Mouse (Mus musculus): ENCODE results near the gene Tmem54. TPM values are rescaled to one million over a fixed set of nuclear protein-coding genes. Genes with fewer than 3 reads are reported as not detected.

The Tmem54 gene
- polyA plus RNA-seq, 1 experiment from 2014 or later, result not detected

DNA sequence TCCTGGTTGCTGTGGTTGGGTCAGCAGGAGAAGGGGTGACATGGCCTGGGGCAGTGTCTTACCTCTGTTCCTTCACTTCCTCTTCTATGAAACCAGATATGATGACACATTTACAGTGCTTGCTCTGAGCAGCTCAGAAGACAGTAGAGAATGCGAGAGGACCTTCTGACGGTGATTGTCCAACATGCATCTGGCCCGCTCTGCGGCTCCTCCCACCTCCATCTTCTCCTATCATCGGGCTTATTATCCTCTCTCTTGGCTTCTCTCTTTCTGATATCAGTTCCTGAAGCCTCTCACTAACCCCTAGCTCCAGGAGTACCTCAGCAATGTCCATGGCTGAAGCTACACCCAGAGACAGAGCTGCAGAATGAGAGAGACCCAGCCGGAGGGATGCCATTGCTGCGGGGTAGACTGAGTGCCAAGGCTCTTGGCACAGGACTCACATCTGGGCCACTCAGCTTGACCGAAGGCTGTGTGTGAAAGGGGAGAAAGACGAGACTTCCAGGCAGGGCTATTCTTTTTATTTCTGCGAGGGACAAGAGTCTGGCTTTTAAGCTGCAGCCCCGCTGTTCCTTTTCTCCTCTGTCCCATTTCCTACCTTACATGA is 37.2 kb downstream of the Tmem54 start:
- Histone ChIP-seq H3K27ac (ENCODE audit: low read length) (no peak overlapping the region), H3K9ac (replicated peaks; ENCODE audit: low read depth, low read length) (no peak overlapping the region), H3K36me3 (ENCODE audit: control insufficient read depth, insufficient read depth) (no peaks in the 10 kb centered on the region), H3K4me1 (replicated peaks; ENCODE audit: control insufficient read depth, insufficient read depth, low read length) (peaks cover 25% of the 10 kb centered on the region), H3K9me3 (ENCODE audit: control insufficient read depth, low read length) (no peaks in the 10 kb centered on the region), H3K27me3 (replicated peaks; ENCODE audit: control insufficient read depth, insufficient read depth, low read length) (no peaks in the 10 kb centered on the region), H3K4me3 (replicated peaks; ENCODE audit: low read length) (no peak overlapping the region), H3K4me2 (ENCODE audit: low read length) (no peak overlapping the region)
- no peak for ATAC-seq
- 79% methylated on average over 11 of the region's 11 CpGs for WGBS

DNA sequence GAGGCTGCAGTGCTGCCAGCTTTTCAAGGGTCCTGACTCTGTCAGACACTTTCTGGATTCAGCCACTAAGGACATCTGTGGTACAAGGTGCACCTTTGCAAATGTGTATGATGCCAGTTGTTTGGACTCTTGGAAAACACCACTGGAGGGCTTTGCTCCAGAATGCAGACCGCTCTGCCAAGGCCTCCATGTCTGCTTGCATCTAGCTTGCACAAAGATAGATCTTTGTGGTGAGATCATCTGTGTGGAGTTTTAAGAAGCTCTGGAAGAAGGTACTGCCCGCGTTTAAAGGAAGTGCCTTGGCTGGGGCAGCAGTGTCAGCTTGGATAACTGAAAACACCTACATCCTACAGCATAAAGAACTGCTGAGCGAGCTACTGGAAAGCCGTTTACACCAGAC is 38.2 kb downstream of the Tmem54 start:
- Histone ChIP-seq H3K9ac (replicated peaks; ENCODE audit: low read depth, low read length) (no peak overlapping the region), H3K4me2 (ENCODE audit: low read length) (no peak overlapping the region), H3K4me3 (replicated peaks; ENCODE audit: low read length) (no peak overlapping the region), H3K27ac (ENCODE audit: low read length) (no peak overlapping the region), H3K27me3 (replicated peaks; ENCODE audit: control insufficient read depth, insufficient read depth, low read length) (no peaks in the 10 kb centered on the region), H3K36me3 (ENCODE audit: control insufficient read depth, insufficient read depth) (no peaks in the 10 kb centered on the region), H3K4me1 (replicated peaks; ENCODE audit: control insufficient read depth, insufficient read depth, low read length) (peaks cover 34% of the 10 kb centered on the region), H3K9me3 (ENCODE audit: control insufficient read depth, low read length) (no peaks in the 10 kb centered on the region)
- 85% methylated on average over 5 of the region's 5 CpGs for WGBS
- no peak for ATAC-seq

DNA sequence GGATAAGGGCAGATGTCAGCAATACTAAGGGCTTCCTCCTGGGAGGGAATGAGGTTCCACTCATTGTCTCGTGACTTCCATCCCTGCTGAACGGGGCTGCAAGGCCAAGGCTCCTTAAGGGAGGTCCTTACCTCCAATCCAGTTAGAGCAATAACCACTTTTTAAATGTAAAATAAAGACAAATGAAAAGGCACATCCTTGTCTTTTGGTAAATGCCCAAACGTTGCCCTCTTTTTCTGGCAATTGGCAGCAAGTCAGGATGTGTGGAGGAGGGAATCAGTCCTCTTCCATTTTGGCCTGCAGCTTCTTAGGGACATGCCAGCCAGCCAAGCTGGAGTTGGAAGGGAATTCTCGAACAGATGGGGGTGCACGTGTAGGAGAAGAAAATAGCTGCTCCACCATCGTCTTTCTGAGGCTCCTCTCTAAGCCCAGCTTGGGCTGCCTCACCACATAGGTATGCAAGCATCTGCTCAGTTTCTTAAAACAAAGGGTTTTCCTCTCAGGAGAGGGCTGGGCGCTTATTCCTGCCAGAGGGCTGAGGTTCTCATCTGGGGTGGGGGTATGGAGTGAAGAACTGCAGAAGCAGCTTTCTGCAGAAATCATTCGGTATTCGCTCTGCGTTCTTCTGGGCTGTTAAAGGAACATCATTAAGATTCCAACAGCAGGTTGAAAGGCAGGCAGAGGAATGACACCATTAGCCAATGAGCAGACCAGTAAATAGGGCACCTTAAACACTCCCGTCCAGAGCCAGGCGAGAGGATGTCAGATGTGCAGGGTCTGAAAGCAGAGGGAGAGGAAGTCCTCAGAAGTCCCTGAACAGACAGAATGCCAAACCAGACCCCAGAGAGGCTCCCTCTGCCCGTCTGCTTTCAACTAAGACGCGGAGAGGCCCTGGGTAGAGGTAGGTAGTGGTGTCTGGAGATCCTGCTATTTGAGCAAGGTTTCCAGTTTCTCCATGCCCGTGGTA is 39.3 kb downstream of the Tmem54 start:
- Histone ChIP-seq H3K9me3 (ENCODE audit: control insufficient read depth, low read length) (no peaks in the 10 kb centered on the region), H3K9ac (replicated peaks; ENCODE audit: low read depth, low read length) (no peak overlapping the region), H3K27ac (ENCODE audit: low read length) (peak overlapping the region; percentile 72), H3K4me2 (ENCODE audit: low read length) (no peak overlapping the region), H3K36me3 (ENCODE audit: control insufficient read depth, insufficient read depth) (no peaks in the 10 kb centered on the region), H3K4me1 (replicated peaks; ENCODE audit: control insufficient read depth, insufficient read depth, low read length) (peaks cover 35% of the 10 kb centered on the region), H3K4me3 (replicated peaks; ENCODE audit: low read length) (no peak overlapping the region), H3K27me3 (replicated peaks; ENCODE audit: control insufficient read depth, insufficient read depth, low read length) (no peaks in the 10 kb centered on the region)
- ATAC-seq, result peak; percentile 82
- 29% methylated on average over 16 of the region's 16 CpGs for WGBS

DNA sequence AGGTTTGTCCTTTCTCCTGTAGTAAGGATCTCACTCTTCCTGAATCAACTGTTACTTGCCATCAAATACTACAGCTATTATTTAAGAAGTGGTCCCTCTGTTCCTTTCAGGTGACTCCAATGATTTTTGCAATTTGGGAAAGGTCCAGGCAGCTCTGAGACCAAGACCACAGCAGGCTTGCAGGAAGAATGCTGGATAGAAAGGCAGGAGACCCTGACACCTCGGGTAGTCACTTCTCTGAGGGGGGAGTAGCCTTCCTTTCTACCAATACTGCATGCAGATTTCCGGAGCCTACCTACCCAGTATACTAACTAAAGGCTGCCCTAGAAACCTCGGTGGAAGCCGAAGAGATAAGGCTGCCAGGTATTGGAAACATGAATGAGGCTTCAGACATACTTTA is 40.1 kb downstream of the Tmem54 start:
- Histone ChIP-seq H3K4me1 (replicated peaks; ENCODE audit: control insufficient read depth, insufficient read depth, low read length) (peaks cover 35% of the 10 kb centered on the region), H3K9ac (replicated peaks; ENCODE audit: low read depth, low read length) (no peak overlapping the region), H3K27me3 (replicated peaks; ENCODE audit: control insufficient read depth, insufficient read depth, low read length) (no peaks in the 10 kb centered on the region), H3K4me3 (replicated peaks; ENCODE audit: low read length) (no peak overlapping the region), H3K9me3 (ENCODE audit: control insufficient read depth, low read length) (no peaks in the 10 kb centered on the region), H3K27ac (ENCODE audit: low read length) (peak overlapping the region; percentile 13; the same call in 1 of the 2 replicates), H3K36me3 (ENCODE audit: control insufficient read depth, insufficient read depth) (no peaks in the 10 kb centered on the region), H3K4me2 (ENCODE audit: low read length) (no peak overlapping the region)
- ATAC-seq, result no peak
- WGBS, result 72% methylated on average over 4 of the region's 4 CpGs

DNA sequence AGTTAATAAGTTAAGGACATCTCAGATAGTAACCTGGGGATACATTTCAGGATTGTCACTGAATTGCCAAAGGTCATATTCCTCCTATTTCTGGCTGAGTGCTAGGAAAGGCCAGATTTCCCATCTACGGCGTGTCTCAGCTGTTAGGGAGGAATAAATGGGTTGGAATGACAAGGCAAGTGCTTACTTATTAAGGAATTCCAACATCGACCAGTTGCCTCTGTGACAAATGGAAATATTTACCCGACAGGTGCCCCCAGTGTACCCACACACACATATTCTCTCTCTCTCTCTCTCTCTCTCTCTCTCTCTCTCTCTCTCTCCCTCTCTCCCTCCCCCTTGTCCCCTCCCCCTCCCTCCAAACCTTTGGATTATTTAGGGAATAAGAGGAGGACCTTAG is 40.6 kb downstream of the Tmem54 start:
- no peak for ATAC-seq
- Histone ChIP-seq H3K4me1 (replicated peaks; ENCODE audit: control insufficient read depth, insufficient read depth, low read length) (peaks cover 35% of the 10 kb centered on the region), H3K9ac (replicated peaks; ENCODE audit: low read depth, low read length) (no peak overlapping the region), H3K9me3 (ENCODE audit: control insufficient read depth, low read length) (no peaks in the 10 kb centered on the region), H3K4me3 (replicated peaks; ENCODE audit: low read length) (no peak overlapping the region), H3K27ac (ENCODE audit: low read length) (no peak overlapping the region), H3K36me3 (ENCODE audit: control insufficient read depth, insufficient read depth) (no peaks in the 10 kb centered on the region), H3K27me3 (replicated peaks; ENCODE audit: control insufficient read depth, insufficient read depth, low read length) (no peaks in the 10 kb centered on the region), H3K4me2 (ENCODE audit: low read length) (no peak overlapping the region)
- 71% methylated on average over 4 of the region's 4 CpGs for WGBS

DNA sequence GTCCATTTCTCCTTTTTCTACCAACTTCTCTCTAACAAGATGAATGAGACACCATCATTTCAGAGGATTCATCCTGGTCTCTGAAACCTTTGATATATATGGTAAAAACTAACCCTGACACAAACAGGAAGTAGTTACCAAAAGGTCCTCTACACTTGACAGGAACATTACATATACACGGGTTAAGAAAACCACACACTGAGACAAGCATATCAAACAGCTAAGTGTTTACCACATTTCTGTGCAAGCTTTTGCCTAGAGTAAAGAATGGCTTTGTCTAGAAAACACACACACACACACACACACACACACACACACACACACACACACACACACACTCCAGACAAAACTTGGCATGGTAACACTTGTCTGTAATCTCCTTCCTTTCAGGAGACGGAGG is 41.0 kb downstream of the Tmem54 start:
- no peak overlapping the region for H3K4me3 ChIP-seq (replicated peaks; ENCODE audit: low read length)
- 54% methylated on average over 2 of the region's 2 CpGs for WGBS
- H3K27ac ChIP-seq (ENCODE audit: low read length), result no peak overlapping the region
- H3K36me3 ChIP-seq (ENCODE audit: control insufficient read depth, insufficient read depth), result no peaks in the 10 kb centered on the region
- H3K4me1 ChIP-seq (replicated peaks; ENCODE audit: control insufficient read depth, insufficient read depth, low read length), result peaks cover 35% of the 10 kb centered on the region
- no peaks in the 10 kb centered on the region for H3K9me3 ChIP-seq (ENCODE audit: control insufficient read depth, low read length)
- no peak overlapping the region for H3K4me2 ChIP-seq (ENCODE audit: low read length)
- no peak for ATAC-seq
- no peak overlapping the region for H3K9ac ChIP-seq (replicated peaks; ENCODE audit: low read depth, low read length)
- H3K27me3 ChIP-seq (replicated peaks; ENCODE audit: control insufficient read depth, insufficient read depth, low read length), result no peaks in the 10 kb centered on the region

DNA sequence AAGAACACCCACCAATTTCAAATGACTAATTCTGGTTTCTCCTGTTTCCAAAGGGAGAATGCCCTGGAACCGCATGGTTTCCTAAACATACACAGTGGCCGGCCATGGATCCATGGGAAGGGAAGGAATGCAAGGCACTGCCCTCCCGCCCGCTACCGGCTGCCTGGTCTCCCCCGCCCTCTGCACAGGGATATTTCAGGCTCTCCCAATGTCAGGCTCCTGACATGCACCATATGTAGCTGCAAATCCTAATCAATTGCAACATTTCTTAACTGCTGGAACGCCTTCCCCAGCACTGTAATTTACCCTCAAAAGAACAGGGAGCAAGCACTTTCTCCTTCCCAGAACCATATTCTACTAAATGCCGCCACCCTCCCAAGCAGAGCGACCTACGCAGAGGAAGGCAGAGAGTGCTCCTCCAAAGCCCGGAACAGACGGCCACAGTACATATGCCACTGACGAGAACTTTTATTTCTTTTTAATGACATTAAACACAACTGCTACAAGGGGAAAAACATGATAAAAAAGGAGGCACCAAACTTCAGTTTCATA is 42.3 kb downstream of the Tmem54 start:
- Histone ChIP-seq H3K27me3 (replicated peaks; ENCODE audit: control insufficient read depth, insufficient read depth, low read length) (no peaks in the 10 kb centered on the region), H3K4me2 (ENCODE audit: low read length) (no peak overlapping the region), H3K4me1 (replicated peaks; ENCODE audit: control insufficient read depth, insufficient read depth, low read length) (peaks cover 28% of the 10 kb centered on the region), H3K4me3 (replicated peaks; ENCODE audit: low read length) (no peak overlapping the region), H3K9me3 (ENCODE audit: control insufficient read depth, low read length) (no peaks in the 10 kb centered on the region), H3K36me3 (ENCODE audit: control insufficient read depth, insufficient read depth) (no peaks in the 10 kb centered on the region), H3K27ac (ENCODE audit: low read length) (no peak overlapping the region), H3K9ac (replicated peaks; ENCODE audit: low read depth, low read length) (no peak overlapping the region)
- WGBS, result 86% methylated on average over 13 of the region's 13 CpGs
- no peak for ATAC-seq

DNA sequence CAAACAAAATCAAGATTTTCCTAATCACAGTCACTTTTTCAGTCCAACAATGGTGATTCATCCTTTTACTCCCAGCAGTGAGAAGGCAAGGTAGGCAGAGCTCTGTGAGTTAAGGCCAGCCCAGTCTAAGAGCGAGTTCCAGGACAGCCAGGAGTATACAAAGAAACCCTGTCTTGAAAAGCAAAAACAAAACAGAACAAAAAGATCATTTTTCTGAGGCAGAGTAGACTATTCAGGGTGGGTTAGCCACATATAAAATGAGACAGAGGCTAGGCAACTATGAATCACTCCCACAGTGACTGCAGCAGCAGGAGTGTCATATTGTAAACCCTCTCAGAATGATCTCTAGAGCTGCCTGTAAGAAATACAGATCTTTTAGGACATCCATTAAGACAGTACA is 44.0 kb downstream of the Tmem54 start:
- no peaks in the 10 kb centered on the region for H3K27me3 ChIP-seq (replicated peaks; ENCODE audit: control insufficient read depth, insufficient read depth, low read length)
- H3K9me3 ChIP-seq (ENCODE audit: control insufficient read depth, low read length), result no peaks in the 10 kb centered on the region
- peaks cover 23% of the 10 kb centered on the region for H3K4me1 ChIP-seq (replicated peaks; ENCODE audit: control insufficient read depth, insufficient read depth, low read length)
- H3K4me2 ChIP-seq (ENCODE audit: low read length), result no peak overlapping the region
- 59% methylated on average over 1 of the region's 1 CpGs for WGBS
- H3K4me3 ChIP-seq (replicated peaks; ENCODE audit: low read length), result no peak overlapping the region
- H3K36me3 ChIP-seq (ENCODE audit: control insufficient read depth, insufficient read depth), result no peaks in the 10 kb centered on the region
- no peak overlapping the region for H3K9ac ChIP-seq (replicated peaks; ENCODE audit: low read depth, low read length)
- ATAC-seq, result no peak
- no peak overlapping the region for H3K27ac ChIP-seq (ENCODE audit: low read length)

DNA sequence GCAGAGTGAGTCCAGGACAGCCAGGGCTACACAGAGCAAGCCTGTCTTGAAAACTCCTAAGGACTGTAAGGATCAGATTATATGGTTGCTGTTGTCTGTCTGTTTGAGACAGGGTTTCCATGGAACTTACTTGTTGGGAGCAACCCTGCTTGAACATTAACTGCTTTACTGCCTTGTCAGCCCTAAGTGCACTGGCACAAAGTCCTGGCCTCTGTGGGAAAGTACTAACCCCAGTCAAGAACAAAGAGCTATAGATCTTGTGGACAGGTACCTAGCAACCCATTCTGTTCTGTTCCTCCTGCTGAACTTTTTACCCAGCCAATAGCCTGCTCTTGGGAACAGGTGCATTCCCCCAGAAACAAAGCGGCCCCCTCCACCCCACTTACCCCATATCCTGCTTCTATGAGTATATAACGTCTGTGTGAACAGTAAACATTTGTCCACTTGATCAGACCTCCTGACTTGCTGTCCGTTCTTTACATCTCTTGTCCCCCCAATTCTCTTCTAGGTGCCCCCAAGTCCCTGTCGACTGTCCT is 46.0 kb downstream of the Tmem54 start:
- ATAC-seq, result no peak
- Histone ChIP-seq H3K4me1 (replicated peaks; ENCODE audit: control insufficient read depth, insufficient read depth, low read length) (peaks cover 11% of the 10 kb centered on the region), H3K9me3 (ENCODE audit: control insufficient read depth, low read length) (no peaks in the 10 kb centered on the region), H3K4me3 (replicated peaks; ENCODE audit: low read length) (no peak overlapping the region), H3K27ac (ENCODE audit: low read length) (no peak overlapping the region), H3K4me2 (ENCODE audit: low read length) (no peak overlapping the region), H3K36me3 (ENCODE audit: control insufficient read depth, insufficient read depth) (no peaks in the 10 kb centered on the region), H3K27me3 (replicated peaks; ENCODE audit: control insufficient read depth, insufficient read depth, low read length) (no peaks in the 10 kb centered on the region), H3K9ac (replicated peaks; ENCODE audit: low read depth, low read length) (no peak overlapping the region)
- WGBS, result 90% methylated on average over 4 of the region's 4 CpGs

Measured in forebrain, embryonic 16.5 days (tissue).